In the genomic region with DNA sequence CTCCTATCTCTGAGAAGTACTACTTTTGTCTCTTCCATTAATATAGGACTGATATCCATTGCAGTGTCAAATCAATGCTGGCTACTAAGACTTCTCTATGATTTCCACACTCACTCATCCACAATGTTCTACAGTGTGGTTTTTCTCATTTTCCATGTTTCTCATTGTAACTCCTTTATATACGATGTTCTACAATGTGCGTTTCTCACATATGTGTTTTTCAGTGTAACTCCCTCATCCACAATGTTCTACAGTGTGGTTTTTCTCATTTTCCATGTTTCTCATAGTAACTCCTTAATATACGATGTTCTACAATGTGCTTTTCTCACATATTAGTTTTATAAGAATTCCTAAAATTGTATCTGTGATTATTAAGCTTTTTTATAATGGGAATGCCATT, we compare ENCODE assay signal across 23 mouse cellular contexts. TPM values are rescaled to one million over a fixed set of nuclear protein-coding genes. Genes with fewer than 3 reads are reported as not detected.
"Had no signal": no experiment of that assay in that cellular context is flagged by ENCODE, and none has a peak within 500 bp of the region (broad histone marks: within the 10 kb centered on the region; RNA-seq: fewer than 3 reads in every experiment).

No protein-coding gene starts in this region.

- H3K27ac ChIP-seq: limb, embryonic 15.5 days; liver, embryonic 12.5 days; midbrain, embryonic 15.5 days; stomach, embryonic 15.5 days had no signal

- H3K9ac ChIP-seq: limb, embryonic 15.5 days; liver, embryonic 12.5 days; lung, embryonic 14.5 days; midbrain, embryonic 15.5 days; stomach, embryonic 15.5 days had no signal

- DNase-seq: kidney, adult 8-10 months; kidney, postnatal 25 days; layer of hippocampus, adult 9-11 months; layer of hippocampus, postnatal 36 days; lung, embryonic 14.5 days; lung, postnatal 10 days; lung, postnatal 4 days; right cerebral cortex, postnatal 4 days; spleen, adult 18-20 months; thymus, adult 2 months; thymus, postnatal 25 days had no signal

- H3K9me3 ChIP-seq: limb, embryonic 15.5 days; liver, embryonic 12.5 days; megakaryocyte, embryonic 14.5 days; stomach, embryonic 15.5 days had no signal

- H3K36me3 ChIP-seq: limb, embryonic 15.5 days; liver, embryonic 12.5 days; midbrain, embryonic 15.5 days; stomach, embryonic 15.5 days had no signal

- H3K4me3 ChIP-seq: limb, embryonic 15.5 days; liver, embryonic 12.5 days; megakaryocyte, embryonic 14.5 days; midbrain, embryonic 15.5 days; stomach, embryonic 15.5 days had no signal

- H3K27me3 ChIP-seq: limb, embryonic 15.5 days; liver, embryonic 12.5 days; megakaryocyte, embryonic 14.5 days; midbrain, embryonic 15.5 days; stomach, embryonic 15.5 days had no signal

- ATAC-seq: liver, embryonic 12.5 days; midbrain, embryonic 15.5 days had no signal

- H3K4me2 ChIP-seq: limb, embryonic 15.5 days; liver, embryonic 12.5 days; lung, embryonic 14.5 days; midbrain, embryonic 15.5 days; stomach, embryonic 15.5 days had no signal

- H3K4me1 ChIP-seq: limb, embryonic 15.5 days; liver, embryonic 12.5 days; megakaryocyte, embryonic 14.5 days; midbrain, embryonic 15.5 days; stomach, embryonic 15.5 days had no signal

RNA-seq across cellular contexts. Expression of gene Vmn2r102, which starts 1.7 kb away (rescaled TPM):
- total RNA-seq: layer of hippocampus, postnatal 36 days; left cerebral cortex, adult 8-10 months; left cerebral cortex, postnatal 25 days had no signal
- polyA plus RNA-seq: kidney, embryonic 16.5 days; limb, embryonic 11.5 days; limb, embryonic 15.5 days; liver, embryonic 12.5 days; liver, embryonic 16.5 days; lung, embryonic 14.5 days; midbrain, embryonic 15.5 days; neural tube, embryonic 14.5 days; stomach, embryonic 15.5 days; testis, adult 2 months; thymus, adult 2 months had no signal
